Mouse (Mus musculus): ENCODE measurements at regions not wholly inside any gene's neighbourhood (a gene's known extent, or its start where the extent isn't known, plus 50 kb on each side); places are given as distances from the start of the nearest gene placed in this dataset.

GRCm38 (mm10) chr3:136611682-136612081 is 58.2 kb upstream of the Ppp3ca start:
- 44% methylated on average over 4 of the region's 4 CpGs for WGBS
- Histone ChIP-seq H3K4me1 (ENCODE audit: control insufficient read depth, insufficient read depth, low read length) (peaks cover 2% of the 10 kb centered on the region), H3K79me2 (replicated peaks; ENCODE audit: control insufficient read depth, insufficient read depth, low read length) (no peaks in the 10 kb centered on the region), H3K27ac (no peak overlapping the region), H3K36me3 (ENCODE audit: control insufficient read depth, insufficient read depth, low read length) (no peaks in the 10 kb centered on the region; the same call in 1 of the 2 replicates), H3K4me3 (no peak overlapping the region), H3K9ac (ENCODE audit: low read depth, low read length) (no peak overlapping the region), H3K27me3 (ENCODE audit: control insufficient read depth, insufficient read depth, low read length) (no peaks in the 10 kb centered on the region)
- intact Hi-C loops (cut with DNase I), result loop anchor here (2.0 to 5.0 kb wide), 2 partner anchors 56 to 93 kb away; no protein-coding TSS in a partner anchor
- no peak for DNase-seq
- no peak for TF ChIP-seq EP300 (IDR thresholded peaks at IDR 0.05; ENCODE audit: insufficient read depth, low read depth, low read length)
- TF ChIP-seq POLR2A (IDR thresholded peaks at IDR 0.05; ENCODE audit: insufficient read depth, low read depth, low read length), result no peak
- TF ChIP-seq CTCF (IDR thresholded peaks at IDR 0.05), result no peak

DNA sequence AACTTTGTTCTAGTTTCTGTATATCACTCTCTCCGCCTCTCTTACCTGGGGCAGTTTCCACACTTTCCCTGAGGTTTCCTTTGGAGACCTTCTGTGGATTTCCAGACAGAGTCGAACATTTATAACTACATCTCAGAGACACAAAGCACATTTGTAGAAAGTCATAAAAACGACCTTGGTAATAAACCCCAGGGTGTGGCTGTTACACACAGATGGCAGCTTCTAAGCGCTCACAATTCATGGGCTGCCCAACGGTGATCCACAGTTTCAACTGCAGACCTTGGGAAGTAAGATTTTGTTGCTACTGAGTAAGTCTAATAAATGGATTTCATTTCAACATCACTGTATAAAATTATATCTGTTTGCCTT is 59.4 kb upstream of the Ppp3ca start:
- H3K9ac ChIP-seq (ENCODE audit: low read depth, low read length), result no peak overlapping the region
- H3K79me2 ChIP-seq (replicated peaks; ENCODE audit: control insufficient read depth, insufficient read depth, low read length), result no peaks in the 10 kb centered on the region
- H3K4me3 ChIP-seq, result no peak overlapping the region
- H3K27ac ChIP-seq, result peak overlapping the region; percentile 62
- DNase-seq, result no peak
- no peaks in the 10 kb centered on the region for H3K27me3 ChIP-seq (ENCODE audit: control insufficient read depth, insufficient read depth, low read length)
- intact Hi-C loops (cut with DNase I), result loop anchor here (2.0 to 5.0 kb wide), 2 partner anchors 57 to 94 kb away; no protein-coding TSS in a partner anchor
- WGBS, result 48% methylated on average over 5 of the region's 5 CpGs
- H3K4me1 ChIP-seq (ENCODE audit: control insufficient read depth, insufficient read depth, low read length), result peaks cover 2% of the 10 kb centered on the region
- no peak for TF ChIP-seq POLR2A (IDR thresholded peaks at IDR 0.05; ENCODE audit: insufficient read depth, low read depth, low read length)
- TF ChIP-seq CTCF (IDR thresholded peaks at IDR 0.05), result no peak
- TF ChIP-seq EP300 (IDR thresholded peaks at IDR 0.05; ENCODE audit: insufficient read depth, low read depth, low read length), result no peak
- H3K36me3 ChIP-seq (ENCODE audit: control insufficient read depth, insufficient read depth, low read length), result no peaks in the 10 kb centered on the region; the same call in 1 of the 2 replicates

GRCm38 (mm10) chr3:136609855-136610555 is 59.9 kb upstream of the Ppp3ca start:
- H3K9ac ChIP-seq (ENCODE audit: low read depth, low read length), result no peak overlapping the region
- H3K79me2 ChIP-seq (replicated peaks; ENCODE audit: control insufficient read depth, insufficient read depth, low read length), result no peaks in the 10 kb centered on the region
- peaks cover 2% of the 10 kb centered on the region for H3K4me1 ChIP-seq (ENCODE audit: control insufficient read depth, insufficient read depth, low read length)
- WGBS, result 34% methylated on average over 6 of the region's 6 CpGs
- DNase-seq, result peak; percentile 48 to 62
- intact Hi-C loops (cut with DNase I), result loop anchor here (2.0 to 5.0 kb wide), 2 partner anchors 57 to 95 kb away; no protein-coding TSS in a partner anchor
- no peak overlapping the region for H3K4me3 ChIP-seq
- no peaks in the 10 kb centered on the region for H3K27me3 ChIP-seq (ENCODE audit: control insufficient read depth, insufficient read depth, low read length)
- TF ChIP-seq POLR2A (IDR thresholded peaks at IDR 0.05; ENCODE audit: insufficient read depth, low read depth, low read length) (no peak), CTCF (IDR thresholded peaks at IDR 0.05) (no peak), EP300 (IDR thresholded peaks at IDR 0.05; ENCODE audit: insufficient read depth, low read depth, low read length) (no peak)
- peak overlapping the region; percentile 62 for H3K27ac ChIP-seq
- no peaks in the 10 kb centered on the region; the same call in 1 of the 2 replicates for H3K36me3 ChIP-seq (ENCODE audit: control insufficient read depth, insufficient read depth, low read length)

- H3K4me3 ChIP-seq, result no peak overlapping the region
- H3K36me3 ChIP-seq (ENCODE audit: control insufficient read depth, insufficient read depth, low read length), result no peaks in the 10 kb centered on the region
- H3K9ac ChIP-seq (ENCODE audit: low read depth, low read length), result no peak overlapping the region
- no peaks in the 10 kb centered on the region for H3K27me3 ChIP-seq (ENCODE audit: control insufficient read depth, insufficient read depth, low read length)
- DNase-seq, result no peak
- no peaks in the 10 kb centered on the region for H3K4me1 ChIP-seq (ENCODE audit: control insufficient read depth, insufficient read depth, low read length)
- intact Hi-C loops (cut with DNase I), result no loop called here
- H3K27ac ChIP-seq, result no peak overlapping the region
- TF ChIP-seq CTCF (IDR thresholded peaks at IDR 0.05) (no peak), EP300 (IDR thresholded peaks at IDR 0.05; ENCODE audit: insufficient read depth, low read depth, low read length) (no peak), POLR2A (IDR thresholded peaks at IDR 0.05; ENCODE audit: insufficient read depth, low read depth, low read length) (no peak)
- 70% methylated on average over 1 of the region's 1 CpGs for WGBS
- no peaks in the 10 kb centered on the region for H3K79me2 ChIP-seq (replicated peaks; ENCODE audit: control insufficient read depth, insufficient read depth, low read length)
Observed at GRCm38 (mm10) chr3:136601706-136602105, 68.2 kb upstream of the Ppp3ca start.

GRCm38 (mm10) chr3:136583937-136584336 is 86.0 kb upstream of the Ppp3ca start:
- WGBS, result 66% methylated on average over 1 of the region's 1 CpGs
- Histone ChIP-seq H3K27ac (no peak overlapping the region), H3K9ac (ENCODE audit: low read depth, low read length) (no peak overlapping the region), H3K79me2 (replicated peaks; ENCODE audit: control insufficient read depth, insufficient read depth, low read length) (no peaks in the 10 kb centered on the region), H3K36me3 (ENCODE audit: control insufficient read depth, insufficient read depth, low read length) (no peaks in the 10 kb centered on the region), H3K4me1 (ENCODE audit: control insufficient read depth, insufficient read depth, low read length) (no peaks in the 10 kb centered on the region), H3K27me3 (ENCODE audit: control insufficient read depth, insufficient read depth, low read length) (no peaks in the 10 kb centered on the region), H3K4me3 (no peak overlapping the region)
- no peak for DNase-seq
- no peak for TF ChIP-seq CTCF (IDR thresholded peaks at IDR 0.05)
- no peak for TF ChIP-seq POLR2A (IDR thresholded peaks at IDR 0.05; ENCODE audit: insufficient read depth, low read depth, low read length)
- no peak for TF ChIP-seq EP300 (IDR thresholded peaks at IDR 0.05; ENCODE audit: insufficient read depth, low read depth, low read length)
- intact Hi-C loops (cut with DNase I), result no loop called here

DNA sequence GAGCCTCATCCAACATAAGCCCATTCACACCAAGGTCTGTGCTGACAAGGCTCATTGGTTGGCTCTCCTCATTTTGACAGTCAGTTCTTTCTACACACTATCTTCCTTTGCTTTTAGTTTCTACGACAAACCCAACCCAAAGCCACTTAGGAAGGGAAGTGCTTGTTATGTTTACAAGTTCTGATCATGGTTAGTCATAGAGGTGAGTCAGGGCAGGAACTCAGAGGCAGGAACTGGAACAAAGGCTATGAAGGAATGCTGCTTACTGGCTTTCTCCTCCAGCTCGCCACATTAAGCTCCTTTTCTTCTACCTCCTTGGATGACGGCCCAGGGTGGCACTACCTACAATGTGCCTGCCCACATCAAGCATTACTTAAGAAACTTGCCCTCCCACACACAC is 91.9 kb upstream of the Ppp3ca start:
- intact Hi-C loops (cut with DNase I), result no loop called here
- H3K36me3 ChIP-seq (ENCODE audit: control insufficient read depth, insufficient read depth, low read length), result no peaks in the 10 kb centered on the region
- H3K79me2 ChIP-seq (replicated peaks; ENCODE audit: control insufficient read depth, insufficient read depth, low read length), result no peaks in the 10 kb centered on the region
- H3K4me1 ChIP-seq (ENCODE audit: control insufficient read depth, insufficient read depth, low read length), result no peaks in the 10 kb centered on the region
- no peak for TF ChIP-seq CTCF (IDR thresholded peaks at IDR 0.05)
- TF ChIP-seq POLR2A (IDR thresholded peaks at IDR 0.05; ENCODE audit: insufficient read depth, low read depth, low read length), result no peak
- no peak for TF ChIP-seq EP300 (IDR thresholded peaks at IDR 0.05; ENCODE audit: insufficient read depth, low read depth, low read length)
- H3K4me3 ChIP-seq, result no peak overlapping the region
- no peaks in the 10 kb centered on the region for H3K27me3 ChIP-seq (ENCODE audit: control insufficient read depth, insufficient read depth, low read length)
- DNase-seq, result no peak
- H3K27ac ChIP-seq, result no peak overlapping the region
- 47% methylated on average over 3 of the region's 3 CpGs for WGBS
- no peak overlapping the region for H3K9ac ChIP-seq (ENCODE audit: low read depth, low read length)

Data from heart, adult 2 months (tissue).